Mouse (Mus musculus): ENCODE measurements around the gene Cst9. TPM values are rescaled to one million over a fixed set of nuclear protein-coding genes. Genes with fewer than 3 reads are reported as not detected.

Gene Cst9
- not detected in 2 replicates for polyA plus RNA-seq (2012)

DNA sequence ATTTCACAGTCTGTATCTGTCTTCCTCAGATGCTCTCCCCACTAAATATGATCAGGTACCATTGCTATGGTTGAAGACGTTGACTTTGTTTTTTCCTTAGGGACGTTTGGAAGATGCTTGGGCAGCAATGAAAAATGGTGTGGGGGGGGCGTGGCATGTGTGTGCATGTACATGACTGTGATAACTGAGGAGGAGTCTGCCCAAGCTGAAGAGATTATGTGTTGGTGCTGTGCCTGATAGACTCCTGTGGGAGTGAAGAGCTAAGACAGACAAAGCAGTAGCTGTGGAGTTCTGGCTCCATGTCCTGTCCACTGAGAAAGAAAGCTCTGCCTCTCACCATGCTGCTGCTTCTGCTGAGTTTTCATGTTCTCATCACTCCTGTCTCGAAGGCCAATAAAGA, at the start of gene Cst9:
Cst9 (plus strand) TSS at position 236 of the 400 bp plus-strand sequence.

GRCm38 (mm10) chr2:148789142-148789541, 45.8 kb upstream of the Cst9 start, which contains the start of gene Cst12:
Gene Cst12 (plus strand): TSS chr2:148789361.

GRCm38 (mm10) chr2:148798485-148798884, 36.5 kb upstream of the Cst9 start, which contains the start of gene Cst8:
Gene Cst8 (plus strand): TSS chr2:148798785.

DNA sequence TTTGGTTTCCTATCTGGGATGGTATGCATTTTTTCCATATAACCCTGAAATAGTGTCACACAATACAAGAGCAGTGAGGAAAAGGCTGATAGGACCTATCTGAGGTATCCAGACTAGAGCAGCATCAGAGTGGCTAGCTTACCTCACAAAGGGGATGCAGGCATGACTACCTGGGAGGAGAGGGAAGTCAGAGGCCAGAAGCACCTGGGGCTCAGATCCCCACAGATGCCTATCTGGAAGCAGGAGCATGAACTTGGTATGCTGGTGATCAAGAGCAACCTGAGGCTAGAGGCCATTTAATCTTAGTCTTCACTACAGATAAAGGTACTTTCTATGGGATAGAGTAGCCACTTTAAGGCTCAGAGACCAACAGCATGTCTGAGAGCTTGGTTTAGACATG, 15.0 kb upstream of the Cst9 start, which contains the start of gene Cst13:
Cst13 (plus strand) TSS at position 173 of the 400 bp plus-strand sequence.

GRCm38 (mm10) chr2:148864966-148865365, 30.0 kb downstream of the Cst9 start, which contains the start of gene 9230104L09Rik:
Gene 9230104L09Rik (minus strand): TSS chr2:148865038.

DNA sequence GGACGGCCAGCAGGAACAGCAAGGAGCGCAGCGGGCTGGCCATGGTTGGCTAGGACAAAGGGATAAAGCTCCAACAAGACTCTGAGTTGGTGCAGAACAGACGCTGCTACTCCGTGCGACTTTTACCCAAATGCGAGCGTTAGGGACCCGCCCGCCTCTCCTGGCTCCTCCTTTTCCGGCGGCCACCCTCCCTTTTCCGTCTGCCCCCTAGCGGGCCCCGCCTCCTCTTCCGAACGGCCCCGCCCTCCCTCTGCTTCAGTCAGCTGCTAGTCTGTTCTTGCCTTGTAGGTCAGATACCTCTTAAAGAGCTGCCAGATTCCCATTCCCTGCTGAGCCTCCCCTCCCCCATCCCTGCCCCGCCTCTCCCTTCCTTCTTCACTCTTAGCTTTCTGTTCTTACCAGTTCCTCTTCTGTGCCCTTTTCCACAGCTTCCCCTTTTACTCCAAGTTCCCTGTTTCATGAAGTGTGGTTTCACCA, 40.4 kb downstream of the Cst9 start, which contains the start of gene Cst3:
Cst3 (minus strand) TSS at position 358 of the 477 bp plus-strand sequence.

Other genes with a start within 250 kb of the Cst9 start
- 35.0 and 49.1 TPM in 2 replicates for gene Nxt1, start 162.5 kb upstream of the Cst9 start, polyA plus RNA-seq (2012)
- gene Gzf1, start 154.1 kb upstream of the Cst9 start, polyA plus RNA-seq (2012) = 11.8 and 12.8 TPM in 2 replicates
- 0.17 and 0.19 TPM in 2 replicates for gene Napb, start 102.7 kb upstream of the Cst9 start, polyA plus RNA-seq (2012)
- not detected in 2 replicates for gene Cstl1, start 84.8 kb upstream of the Cst9 start, polyA plus RNA-seq (2012)
- not detected in 2 replicates for gene Cst11, start 63.6 kb upstream of the Cst9 start, polyA plus RNA-seq (2012)
- gene 8030411F24Rik, start 53.1 kb upstream of the Cst9 start, polyA plus RNA-seq (2012) = not detected in 2 replicates
- gene Cst12, start 45.8 kb upstream of the Cst9 start, polyA plus RNA-seq (2012) = not detected in 2 replicates
- gene Cst8, start 36.4 kb upstream of the Cst9 start, polyA plus RNA-seq (2012) = not detected in 2 replicates
- gene Cst13, start 15.1 kb upstream of the Cst9 start, polyA plus RNA-seq (2012) = not detected in 2 replicates
- not detected in 2 replicates for gene 9230104L09Rik, start 29.9 kb downstream of the Cst9 start, polyA plus RNA-seq (2012)
- gene Cst3, start 40.5 kb downstream of the Cst9 start, polyA plus RNA-seq (2012) = 971 and 1,101 TPM in 2 replicates
- not detected in 2 replicates for gene Gm1330, start 168.1 kb downstream of the Cst9 start, polyA plus RNA-seq (2012)
- not detected in 2 replicates for gene Gm10750, start 182.1 kb downstream of the Cst9 start, polyA plus RNA-seq (2012)